Mouse (Mus musculus) adrenal gland, postnatal 25 days (tissue): ENCODE measurements around the gene Casp7. TPM values are rescaled to one million over a fixed set of nuclear protein-coding genes. Genes with fewer than 3 reads are reported as not detected.

Source experiments
- DNase-seq: peaks from one replicate; pipeline ENCODE4 v3.0.0; 2021; ENCODE audit warnings: mixed read lengths
- total RNA-seq: library from RNA; stranded (reverse); gene quantifications from 2 replicates; pipeline ENCODE4 v1.2.3, GENCODE M21; 2021

The Casp7 gene
- total RNA-seq, 1 experiment from 2014 or later, result 13.7 TPM

DNA sequence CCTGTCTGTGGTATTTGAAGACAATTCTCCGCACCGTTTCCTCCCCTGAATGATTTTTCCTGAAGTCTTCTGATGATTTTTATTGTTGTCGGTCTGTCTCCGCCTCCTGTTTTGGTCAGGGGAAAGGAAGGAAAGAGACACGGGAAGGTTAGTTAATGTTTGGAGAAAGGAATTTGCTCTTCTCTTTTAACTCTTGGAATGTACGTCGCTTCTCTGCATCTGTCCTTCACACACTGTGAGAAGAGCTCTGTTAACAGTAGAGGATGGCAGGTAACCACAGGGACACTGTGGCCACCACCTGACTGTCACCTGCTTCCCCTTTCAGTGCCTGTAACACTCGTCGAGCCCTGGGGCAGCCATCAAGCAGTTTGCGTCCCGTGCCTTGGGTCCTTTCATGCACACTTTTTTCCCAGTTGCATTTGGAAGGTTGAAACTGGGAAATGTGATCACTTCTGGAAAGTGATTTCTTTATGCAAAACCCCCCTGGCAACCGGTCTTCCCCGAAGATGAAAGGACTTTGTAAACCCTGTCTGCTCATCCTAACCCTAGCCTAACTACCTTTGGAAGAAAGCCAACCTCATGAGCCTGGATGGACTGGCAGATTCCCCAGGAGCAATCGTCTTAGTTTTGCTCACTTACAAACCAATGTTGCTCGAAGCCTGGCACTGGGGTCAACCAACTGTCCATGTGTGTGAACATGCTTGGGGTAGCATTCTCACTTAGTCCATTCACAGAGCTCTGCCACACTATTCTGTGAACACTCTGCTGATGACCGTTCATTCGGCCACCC is 27.9 kb downstream of the Casp7 start:
- no peak for DNase-seq

DNA sequence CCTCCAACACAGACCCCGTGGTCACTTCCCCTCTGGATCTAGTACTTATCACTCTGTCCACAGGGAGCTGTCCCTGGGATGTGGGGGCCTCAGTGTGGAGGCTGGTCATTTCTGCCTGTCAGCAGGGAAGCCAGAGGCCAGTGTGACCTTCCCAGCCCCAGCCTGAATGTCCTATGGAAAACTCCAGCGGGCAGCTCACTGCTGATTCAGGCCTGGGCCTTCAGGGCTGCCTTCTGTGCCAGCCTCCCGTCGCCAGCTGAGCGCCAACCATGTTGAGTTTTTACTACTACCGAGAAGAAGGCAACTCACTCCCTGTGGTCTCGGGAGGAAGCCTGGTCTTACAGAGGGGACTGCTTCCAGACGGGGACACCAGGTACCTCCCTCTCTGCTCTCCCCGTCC is 28.6 kb downstream of the Casp7 start:
- peak; percentile 30 for DNase-seq

GRCm38 (mm10) chr19:56430369-56430768 is 33.4 kb downstream of the Casp7 start:
- no peak for DNase-seq

- DNase-seq, result no peak
Observed at GRCm38 (mm10) chr19:56432706-56433105, 35.8 kb downstream of the Casp7 start.

- no peak for DNase-seq
Observed at GRCm38 (mm10) chr19:56433581-56433980, 36.7 kb downstream of the Casp7 start.

- no peak for DNase-seq
Observed at GRCm38 (mm10) chr19:56436380-56436779, 39.5 kb downstream of the Casp7 start.

DNA sequence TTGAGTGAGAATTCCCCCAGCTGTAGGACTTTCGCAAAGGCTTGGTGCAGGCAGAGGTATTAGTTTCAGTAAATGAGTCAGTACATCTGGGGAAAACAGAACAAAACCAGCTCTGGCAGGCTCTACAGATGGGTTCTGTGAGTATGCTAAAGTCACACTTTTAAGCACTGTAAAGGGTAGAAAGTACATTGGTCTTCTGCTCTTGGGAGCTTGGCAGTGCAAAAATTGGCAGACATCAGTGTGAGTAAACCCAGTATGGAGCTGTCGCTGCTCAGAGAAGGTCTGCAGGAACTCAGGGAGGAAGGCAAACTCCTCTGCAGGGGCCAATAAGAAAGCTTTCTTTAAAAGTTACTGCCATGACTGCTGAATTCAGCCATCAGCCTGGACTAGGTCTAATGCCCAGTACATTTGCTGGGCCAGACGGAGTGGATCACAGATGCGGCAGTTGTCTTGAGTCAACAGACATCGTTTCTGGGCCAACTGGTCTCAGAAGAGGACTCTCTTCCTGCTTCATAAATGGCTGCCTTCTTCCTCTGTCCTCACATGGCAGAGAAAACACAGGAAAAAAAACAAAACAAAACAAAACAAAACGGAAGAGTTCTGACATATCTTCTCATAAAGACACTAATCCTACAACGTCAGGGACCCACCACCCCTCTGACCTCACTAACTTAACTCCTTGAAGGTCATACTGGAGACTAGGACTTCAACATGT is 41.6 kb downstream of the Casp7 start:
- DNase-seq, result no peak

DNA sequence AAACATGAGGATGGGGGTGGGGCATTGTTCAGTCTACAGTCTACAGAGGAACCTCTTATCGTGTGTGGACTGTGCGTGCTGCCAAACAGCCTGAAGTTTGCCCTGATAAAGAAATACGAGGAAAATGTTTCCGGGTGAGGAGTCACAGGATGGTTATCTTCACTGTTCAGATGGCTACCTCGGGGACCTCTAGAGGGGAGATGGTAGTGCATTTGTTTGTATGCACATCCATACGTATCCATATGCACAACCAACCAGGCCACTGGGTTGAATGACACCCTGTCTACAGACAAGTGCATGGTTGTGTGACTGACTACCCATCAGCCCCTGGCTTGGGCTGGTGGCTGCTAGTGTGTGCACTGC is 42.1 kb downstream of the Casp7 start:
- no peak for DNase-seq

DNA sequence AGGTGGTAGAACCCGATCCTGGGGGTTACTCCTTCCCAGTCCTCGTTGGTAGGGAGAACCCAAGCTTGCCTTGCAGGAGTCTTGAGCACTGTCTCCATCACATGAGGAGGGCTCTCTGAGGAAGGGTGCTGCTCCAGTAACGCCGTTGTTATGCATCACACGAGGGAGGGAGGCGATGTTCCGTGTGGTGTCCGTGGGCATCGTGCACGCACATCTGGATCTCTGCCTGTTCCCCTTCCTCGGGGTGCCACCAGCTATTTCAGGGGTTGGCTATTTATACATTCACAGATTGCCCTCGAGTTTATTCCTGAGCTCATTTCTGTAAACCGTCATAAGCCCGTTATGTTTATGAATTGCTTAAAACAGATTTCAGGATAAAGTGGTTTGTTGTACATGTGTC is 46.5 kb downstream of the Casp7 start:
- no peak for DNase-seq

DNA sequence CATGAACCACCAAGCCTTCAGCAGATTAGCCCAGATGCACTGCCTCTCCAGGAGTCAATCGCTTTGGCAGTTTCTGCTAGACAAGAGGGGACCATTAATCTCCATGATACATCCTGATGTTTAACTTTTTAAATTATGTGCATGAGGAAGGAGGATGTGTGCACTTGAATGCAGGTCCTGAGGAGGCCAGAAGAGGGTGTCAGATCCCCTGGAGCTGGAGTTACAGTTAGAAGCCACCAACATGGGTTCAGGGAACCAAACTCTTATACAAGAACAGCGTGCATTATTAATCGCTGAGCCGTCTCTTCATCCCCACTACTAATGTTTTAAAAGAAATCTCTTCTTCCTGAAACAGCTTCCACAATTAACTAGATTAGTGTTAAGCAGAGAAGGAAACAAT is 51.9 kb downstream of the Casp7 start:
- no peak for DNase-seq

DNA sequence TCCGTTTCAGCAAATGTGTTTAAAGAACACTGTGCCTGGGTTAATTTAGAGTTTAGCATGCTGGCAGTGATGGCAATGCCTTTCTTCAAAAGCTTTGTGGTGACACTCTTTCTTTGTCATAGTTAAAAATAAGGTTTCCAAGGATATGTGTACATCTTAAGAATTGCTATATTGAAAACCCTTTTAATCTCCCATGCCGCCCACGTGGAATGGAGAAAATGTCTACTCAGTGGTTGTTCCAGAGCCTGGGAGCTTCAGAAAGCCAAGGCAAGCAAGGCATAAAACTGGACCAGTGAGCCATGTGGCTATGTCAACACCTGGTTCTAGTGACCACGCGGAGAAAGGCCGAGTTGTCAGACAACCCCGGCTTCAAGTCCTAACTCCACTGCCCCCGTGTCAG is 52.6 kb downstream of the Casp7 start:
- no peak for DNase-seq

- DNase-seq, result no peak
Observed at GRCm38 (mm10) chr19:56450892-56451291, 54.0 kb downstream of the Casp7 start.

- no peak for DNase-seq
Observed at GRCm38 (mm10) chr19:56451867-56452266, 54.9 kb downstream of the Casp7 start.

- DNase-seq, result no peak
Observed at GRCm38 (mm10) chr19:56452421-56452820, 55.5 kb downstream of the Casp7 start.

GRCm38 (mm10) chr19:56454862-56455261 is 57.9 kb downstream of the Casp7 start:
- DNase-seq, result no peak

DNA sequence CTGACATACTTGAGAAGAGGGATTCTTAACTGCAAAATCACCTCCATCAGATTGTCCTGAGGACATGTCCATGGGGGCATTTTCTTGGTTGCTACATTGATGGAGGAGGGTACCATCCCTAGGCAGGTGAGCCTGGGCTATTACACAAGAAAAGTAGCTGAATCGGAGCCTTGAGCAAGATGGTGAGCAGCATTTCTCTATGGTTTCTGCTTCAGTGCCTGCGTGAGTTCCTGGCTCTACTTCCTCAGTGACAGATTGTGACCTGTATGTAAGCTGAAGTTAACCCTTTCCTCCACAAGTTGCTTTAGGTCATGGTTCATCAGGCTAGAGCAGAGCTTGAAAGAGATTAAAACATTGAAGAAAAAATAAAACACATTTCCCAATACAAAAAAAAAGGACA is 58.4 kb downstream of the Casp7 start:
- no peak for DNase-seq

GRCm38 (mm10) chr19:56457569-56457968 is 60.6 kb downstream of the Casp7 start:
- no peak for DNase-seq

- DNase-seq, result peak; percentile 43
Observed at GRCm38 (mm10) chr19:56459154-56460050, 62.5 kb downstream of the Casp7 start.

DNA sequence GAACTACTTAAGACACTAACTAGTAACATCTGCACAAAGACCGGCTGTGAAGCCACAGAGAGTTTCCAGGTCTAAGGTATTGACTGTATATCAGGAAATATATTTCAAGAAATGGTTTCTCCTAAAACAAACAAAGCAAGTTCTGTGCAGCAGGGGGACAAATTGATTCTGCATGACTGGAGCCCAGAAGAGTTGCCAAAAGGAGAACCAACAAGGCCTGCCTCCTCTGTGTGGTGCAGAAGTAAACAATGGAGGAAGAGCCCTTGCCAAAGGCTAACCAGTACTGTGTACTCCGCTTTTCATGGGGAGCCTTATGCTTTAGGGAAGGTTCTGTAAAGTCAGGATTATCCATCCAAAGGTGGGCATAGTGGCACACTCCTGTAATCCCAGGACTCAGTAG is 63.3 kb downstream of the Casp7 start:
- DNase-seq, result no peak

- no peak for DNase-seq
Observed at GRCm38 (mm10) chr19:56461522-56462101, 64.7 kb downstream of the Casp7 start, which contains the start of gene Plekhs1. TSS of gene Plekhs1 (plus strand) at chr19:56461640.

DNA sequence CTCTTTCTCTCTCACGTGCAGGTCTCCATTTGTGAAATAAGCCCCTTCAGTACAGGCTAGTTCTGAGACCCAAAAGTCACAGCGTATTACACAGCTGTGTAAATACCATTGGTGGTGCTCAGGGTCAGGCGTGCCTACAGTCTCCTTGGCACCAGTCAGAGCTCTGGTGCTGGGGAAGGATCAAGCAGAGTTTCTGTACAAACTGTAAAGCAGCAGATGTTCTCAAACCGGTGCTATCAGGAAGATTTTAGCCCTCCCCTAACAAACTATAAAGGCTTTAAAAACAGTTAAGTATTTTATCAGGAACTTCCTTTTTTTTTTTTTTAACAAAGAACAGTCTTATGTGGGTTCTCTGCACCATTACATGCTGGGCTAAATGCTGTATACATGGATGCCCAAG is 65.9 kb downstream of the Casp7 start:
- DNase-seq, result no peak

DNA sequence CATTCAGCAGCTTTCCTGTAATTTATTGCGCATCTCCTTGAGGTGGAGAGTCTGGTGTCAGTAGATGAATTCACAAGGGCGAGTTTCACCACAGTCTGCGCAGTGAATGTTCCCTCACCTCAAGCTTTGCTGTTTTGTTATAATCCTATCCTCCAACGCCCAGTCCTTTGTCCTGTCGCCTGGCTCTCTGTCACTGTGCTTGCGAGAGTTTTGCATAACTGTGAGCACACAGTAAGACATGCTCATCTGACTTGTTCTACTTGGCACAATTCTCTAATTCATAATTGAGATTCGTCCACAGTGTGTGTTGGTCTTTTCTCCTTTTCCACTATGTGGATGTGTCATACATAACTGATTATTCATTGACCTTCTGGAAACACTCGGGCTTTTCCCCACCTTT is 69.6 kb downstream of the Casp7 start:
- no peak for DNase-seq
